Mouse (Mus musculus): ENCODE measurements around the gene Arfgef3. TPM values are rescaled to one million over a fixed set of nuclear protein-coding genes. Genes with fewer than 3 reads are reported as not detected.

Arfgef3 gene
- total RNA-seq (2021), result 10 to 100 TPM; 83.5 to 90.3 TPM
- long read RNA-seq, experiment 1, full-length matches to known transcripts, result 2 of 11 reads
- long read RNA-seq, experiment 1, partial matches to known transcripts, result 7 of 11 reads
- long read RNA-seq, experiment 1, other reads (novel, unspliced or antisense), result 2 of 11 reads
- long read RNA-seq, experiment 2, partial matches to known transcripts, result 5 of 11 reads
- long read RNA-seq, experiment 2, other reads (novel, unspliced or antisense), result 6 of 11 reads

DNA sequence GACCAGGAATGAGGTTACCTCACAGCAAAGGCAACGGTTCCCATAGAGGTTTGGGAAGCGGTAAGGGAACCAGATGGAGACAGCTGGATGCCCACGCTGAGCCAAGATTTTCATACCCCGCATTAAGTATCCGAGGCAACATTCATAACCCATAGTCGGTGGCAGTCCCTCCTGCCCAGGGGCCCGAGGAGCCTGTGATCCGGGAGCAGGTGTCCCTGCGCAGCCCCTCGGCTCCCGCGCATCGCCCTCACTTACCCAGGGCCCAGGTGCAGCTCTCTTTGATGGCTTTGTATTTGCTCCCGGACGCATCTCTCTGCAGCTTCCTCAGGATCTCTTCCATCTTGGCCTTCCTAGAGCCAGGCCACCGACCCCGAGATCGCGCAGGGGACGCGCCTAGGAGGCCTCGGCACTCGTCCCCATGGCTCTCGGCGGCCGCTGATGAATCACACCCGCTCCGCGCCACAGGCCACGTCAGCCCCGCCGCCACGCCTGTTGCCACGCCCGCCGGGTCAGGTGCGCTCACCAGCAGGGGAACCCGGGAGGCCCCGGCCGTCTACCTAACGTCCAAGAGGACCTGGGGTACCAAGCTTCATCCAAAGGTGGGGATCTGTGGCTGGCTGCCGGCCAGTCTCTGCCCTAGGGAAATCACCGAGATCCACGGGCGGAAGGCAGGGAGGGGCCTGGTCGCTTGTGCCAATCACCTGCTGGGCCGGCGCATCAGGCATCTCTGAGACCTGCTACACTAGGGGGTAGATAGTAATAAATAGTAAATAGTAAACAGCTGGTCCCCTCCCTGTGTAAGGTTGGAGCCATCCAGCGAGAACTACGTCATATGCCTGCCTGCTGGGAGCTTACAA, at the start of gene Arfgef3:
TSS of gene Arfgef3 (minus strand) at position 664 of the 857 bp plus-strand sequence.
- peak; percentile 75 to 83 for DNase-seq (ENCODE audit: low spot score in 2 of 2)

DNA sequence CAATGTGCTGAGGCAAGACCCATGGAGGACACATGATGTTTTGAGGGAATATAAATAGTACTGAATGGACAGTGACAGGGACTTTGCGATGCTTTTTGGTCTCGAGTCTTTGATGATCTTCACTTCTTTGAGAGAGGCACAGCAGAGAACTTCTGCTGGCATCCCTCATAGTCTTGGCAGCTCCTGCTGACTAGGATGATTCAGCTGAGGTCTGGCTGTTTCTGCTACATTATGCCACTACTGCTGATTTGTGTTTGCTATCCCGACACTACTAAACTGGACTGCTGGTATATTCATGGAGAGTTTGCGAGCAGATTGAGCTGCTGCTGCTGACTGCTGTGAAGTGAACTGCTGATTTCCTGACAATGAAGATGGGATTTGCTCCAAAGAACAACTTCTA, 46.3 kb upstream of the Arfgef3 start:
- no peak for DNase-seq (ENCODE audit: low spot score in 2 of 2)

DNA sequence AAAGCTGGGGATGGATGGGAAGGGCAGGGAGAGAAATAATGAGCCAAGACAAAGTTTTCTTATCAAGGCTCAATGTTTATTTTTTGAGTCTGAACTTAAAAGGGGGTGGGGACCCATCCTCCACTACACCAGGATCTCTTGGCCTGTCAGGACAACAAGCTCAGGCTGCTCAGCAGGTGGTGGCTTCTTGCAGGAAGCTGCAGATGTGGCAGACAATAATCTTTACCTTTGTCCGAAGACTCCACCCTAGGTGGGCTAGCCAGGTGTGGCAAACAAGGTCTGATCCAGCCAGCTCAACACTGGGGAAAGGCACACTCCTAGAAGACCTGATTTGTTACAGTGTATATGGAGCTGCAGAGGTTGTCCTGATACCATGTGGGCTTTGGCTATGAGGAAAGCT, 44.9 kb upstream of the Arfgef3 start:
- DNase-seq (ENCODE audit: low spot score in 2 of 2), result no peak

- DNase-seq (ENCODE audit: low spot score in 2 of 2), result no peak
These were observed 42.9 kb upstream of the Arfgef3 start, which contains the start of gene Gm4922 for GRCm38 (mm10) chr10:18786693-18787092. Gene Gm4922 (minus strand): TSS chr10:18786793.

GRCm38 (mm10) chr10:18777546-18777945, 33.8 kb upstream of the Arfgef3 start:
- DNase-seq (ENCODE audit: low spot score in 2 of 2), result no peak

- DNase-seq (ENCODE audit: low spot score in 2 of 2), result no peak
These were observed 28.9 kb upstream of the Arfgef3 start for GRCm38 (mm10) chr10:18772537-18773179.

DNA sequence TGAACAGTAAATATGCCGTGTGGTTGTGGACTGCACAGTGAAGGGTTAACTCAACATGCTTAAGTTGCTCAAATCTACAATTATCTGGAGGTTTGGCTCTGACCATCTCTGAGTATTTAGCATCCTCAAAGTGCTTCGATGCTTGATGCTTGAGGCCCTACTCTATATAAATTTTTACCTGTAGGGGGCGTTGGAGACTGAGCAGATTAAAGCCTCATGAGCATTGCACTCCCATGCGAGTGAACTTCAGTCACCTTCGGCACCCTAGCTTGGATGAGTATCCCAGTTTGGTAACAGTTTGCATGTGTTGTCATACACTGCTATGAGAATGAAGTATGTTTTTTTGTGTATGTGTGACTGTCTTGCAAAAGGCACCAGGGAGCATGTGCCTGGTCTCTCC, 26.2 kb upstream of the Arfgef3 start:
- DNase-seq (ENCODE audit: low spot score in 2 of 2), result no peak

GRCm38 (mm10) chr10:18760241-18760640, 16.5 kb upstream of the Arfgef3 start:
- peak; percentile 29 to 37 for DNase-seq (ENCODE audit: low spot score in 2 of 2)

GRCm38 (mm10) chr10:18750057-18750456, 6.3 kb upstream of the Arfgef3 start:
- no peak for DNase-seq (ENCODE audit: low spot score in 2 of 2)

DNA sequence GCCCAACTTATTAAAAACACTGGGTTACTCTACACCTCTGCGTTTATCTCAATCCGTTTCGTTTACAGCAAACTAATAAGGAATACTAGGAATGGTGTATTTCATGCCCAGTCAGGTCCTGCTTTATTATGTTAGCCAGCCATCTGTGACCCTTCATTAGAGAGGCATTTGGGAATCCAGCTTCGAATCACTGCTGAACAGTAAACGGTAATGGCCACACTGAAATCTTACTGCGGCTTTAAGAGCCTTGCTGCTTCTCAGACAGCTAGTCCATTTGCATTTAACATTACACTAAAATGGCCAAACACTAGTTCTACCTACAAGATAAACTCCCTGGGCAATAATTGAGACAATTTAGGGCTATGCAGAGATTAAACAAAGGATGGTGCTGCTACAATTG, 1.7 kb downstream of the Arfgef3 start:
- DNase-seq (ENCODE audit: low spot score in 2 of 2), result peak in 1 of 2 experiments; percentile 15

GRCm38 (mm10) chr10:18741024-18741423, 2.7 kb downstream of the Arfgef3 start:
- no peak for DNase-seq (ENCODE audit: low spot score in 2 of 2)

GRCm38 (mm10) chr10:18728548-18728947, 15.2 kb downstream of the Arfgef3 start:
- no peak for DNase-seq (ENCODE audit: low spot score in 2 of 2)

DNA sequence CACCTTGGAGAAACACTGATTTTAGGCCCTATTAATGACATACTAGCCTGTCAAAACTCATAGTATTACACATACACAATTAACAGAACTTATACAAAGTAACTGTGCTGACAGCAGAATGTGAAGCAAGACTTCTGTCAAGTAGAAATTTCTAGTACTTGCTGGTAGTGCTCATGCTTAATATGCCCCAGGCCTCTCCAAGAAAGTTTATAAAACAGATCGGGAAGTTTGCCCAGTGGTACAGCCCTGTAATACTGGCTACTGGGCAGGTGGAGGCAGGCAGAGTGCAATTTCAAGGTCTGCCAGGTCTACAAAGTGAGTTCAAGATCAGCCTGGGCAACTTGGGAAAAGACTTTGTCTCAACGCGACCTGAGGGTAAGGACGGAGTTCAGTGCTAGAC, 32.3 kb downstream of the Arfgef3 start:
- no peak for DNase-seq (ENCODE audit: low spot score in 2 of 2)

- peak in 1 of 2 experiments; percentile 50 for DNase-seq (ENCODE audit: low spot score in 2 of 2)
These were observed 32.8 kb downstream of the Arfgef3 start for GRCm38 (mm10) chr10:18710949-18711348.

- DNase-seq (ENCODE audit: low spot score in 2 of 2), result no peak
These were observed 33.9 kb downstream of the Arfgef3 start for GRCm38 (mm10) chr10:18709836-18710235.

- peak in 1 of 2 experiments; percentile 67 for DNase-seq (ENCODE audit: low spot score in 2 of 2)
These were observed 35.1 kb downstream of the Arfgef3 start for GRCm38 (mm10) chr10:18708641-18709040.

GRCm38 (mm10) chr10:18704393-18705120, 39.2 kb downstream of the Arfgef3 start:
- no peak for DNase-seq (ENCODE audit: low spot score in 2 of 2)

DNA sequence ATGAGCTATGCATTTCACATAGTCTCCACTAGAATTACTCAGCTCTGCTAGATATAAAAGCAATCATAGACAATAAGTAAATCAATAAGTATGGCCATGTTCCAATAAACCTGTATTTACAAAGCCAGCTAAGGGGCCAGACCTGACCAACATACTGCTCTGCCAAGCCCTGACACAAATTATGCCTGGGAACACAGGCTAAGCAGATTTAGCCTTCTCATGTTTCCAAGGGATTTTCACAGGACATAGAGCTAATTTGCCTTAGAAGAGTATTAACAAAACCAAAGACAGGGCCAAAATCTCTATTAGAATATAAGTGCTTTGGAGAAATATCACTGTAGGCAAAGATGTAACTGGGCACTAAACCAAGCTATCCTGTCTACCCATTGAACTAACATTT, 42.2 kb downstream of the Arfgef3 start:
- DNase-seq (ENCODE audit: low spot score in 2 of 2), result no peak

DNA sequence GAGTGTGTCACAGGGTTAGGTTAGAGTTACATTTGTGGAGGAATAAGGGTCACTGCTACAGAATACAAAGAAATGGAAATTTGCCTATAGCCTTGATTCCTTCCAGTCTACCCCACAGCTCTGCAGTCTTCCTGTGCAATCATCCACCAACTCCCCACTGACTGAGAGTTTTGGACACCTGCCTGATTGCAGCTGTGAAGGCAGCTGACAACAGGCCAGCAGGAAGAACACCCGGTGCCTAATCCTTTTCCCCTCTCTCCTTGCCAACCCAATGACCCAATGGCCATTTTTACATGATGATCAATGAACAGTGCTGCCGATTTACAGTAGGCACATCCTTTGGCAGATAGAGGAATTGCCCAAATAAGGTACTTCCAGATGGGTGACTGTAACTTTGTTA, 43.6 kb downstream of the Arfgef3 start:
- no peak for DNase-seq (ENCODE audit: low spot score in 2 of 2)

DNA sequence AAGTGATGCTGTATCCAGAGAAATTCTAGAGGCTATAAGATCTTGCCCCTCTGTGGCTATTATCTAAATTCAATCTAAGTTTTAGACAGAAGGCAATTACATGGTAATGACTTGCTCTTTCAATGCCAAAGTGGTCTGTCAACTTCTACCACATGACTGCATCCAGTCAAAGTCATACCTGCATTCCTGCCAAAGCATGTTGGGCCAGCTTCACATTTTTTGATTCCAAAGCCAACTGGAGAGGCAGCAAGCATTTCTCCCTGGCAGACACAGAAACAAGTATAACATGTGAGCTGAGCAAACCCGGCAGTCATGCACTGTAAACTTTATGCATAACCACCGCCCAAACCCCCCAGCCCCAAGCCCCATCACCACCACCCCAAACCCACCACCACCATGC, 44.6 kb downstream of the Arfgef3 start:
- peak in 1 of 2 experiments; percentile 34 for DNase-seq (ENCODE audit: low spot score in 2 of 2)

GRCm38 (mm10) chr10:18696461-18696860, 47.3 kb downstream of the Arfgef3 start:
- DNase-seq (ENCODE audit: low spot score in 2 of 2), result peak in 1 of 2 experiments; percentile 31
